Mouse (Mus musculus) v-Abl transformed pro-B cells (cell line): ENCODE measurements around the gene Plcd3.

ENCODE experiments used
- in situ Hi-C, 2 experiments: fragments of 400-800 bp; cut with MboI; formaldehyde crosslinking; loops; one replicate each; pipeline ENCODE4 v1.15.1; 2025; ENCODE audit not compliant: unreplicated experiment in 2 of 2

The Plcd3 gene

DNA sequence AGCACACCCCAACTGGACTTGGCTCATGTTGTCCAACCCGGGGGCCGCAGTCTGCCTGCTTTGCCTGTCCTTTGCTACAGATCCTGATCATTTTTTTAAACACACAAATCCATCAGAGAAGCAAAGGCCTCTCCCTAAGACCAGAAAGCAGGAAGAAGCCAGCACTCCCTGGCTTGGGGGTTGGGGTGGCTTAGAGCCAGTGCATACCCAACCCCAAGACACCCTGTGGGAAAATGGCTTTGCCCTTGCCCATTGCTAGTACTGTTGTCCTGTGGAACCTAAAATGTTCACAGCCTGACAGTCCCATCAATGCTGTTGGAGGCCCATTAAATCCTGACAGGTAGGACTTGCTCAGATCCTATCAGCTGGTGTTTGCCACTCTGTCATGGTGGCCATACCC, 31.7 kb downstream of the Plcd3 start:
- in situ Hi-C loops, result loop anchor here in 1 of 2 experiments (25.0 kb wide), 1 partner anchor 593 kb away; no protein-coding TSS in a partner anchor

DNA sequence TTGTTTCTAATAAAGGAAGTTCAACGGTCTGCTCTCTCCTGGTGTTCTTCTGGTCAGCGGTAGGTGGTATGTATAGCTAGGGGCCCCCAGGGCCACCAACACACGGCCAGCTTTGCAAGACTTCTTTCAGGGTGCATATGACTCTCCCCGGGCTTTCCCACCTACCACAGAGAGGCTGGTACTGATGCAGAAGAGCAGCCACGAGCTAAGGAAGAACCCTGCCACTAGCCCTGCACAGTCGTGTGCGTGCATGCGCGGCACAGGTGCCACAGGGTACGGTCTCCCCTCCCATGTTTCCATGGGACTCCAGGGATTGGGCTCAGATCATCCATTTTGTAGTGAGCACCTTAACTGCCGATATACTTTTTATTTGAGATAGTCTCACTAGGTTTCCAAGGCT, 32.6 kb downstream of the Plcd3 start:
- in situ Hi-C loops, result loop anchor here in 1 of 2 experiments (25.0 kb wide), 1 partner anchor 593 kb away; no protein-coding TSS in a partner anchor

DNA sequence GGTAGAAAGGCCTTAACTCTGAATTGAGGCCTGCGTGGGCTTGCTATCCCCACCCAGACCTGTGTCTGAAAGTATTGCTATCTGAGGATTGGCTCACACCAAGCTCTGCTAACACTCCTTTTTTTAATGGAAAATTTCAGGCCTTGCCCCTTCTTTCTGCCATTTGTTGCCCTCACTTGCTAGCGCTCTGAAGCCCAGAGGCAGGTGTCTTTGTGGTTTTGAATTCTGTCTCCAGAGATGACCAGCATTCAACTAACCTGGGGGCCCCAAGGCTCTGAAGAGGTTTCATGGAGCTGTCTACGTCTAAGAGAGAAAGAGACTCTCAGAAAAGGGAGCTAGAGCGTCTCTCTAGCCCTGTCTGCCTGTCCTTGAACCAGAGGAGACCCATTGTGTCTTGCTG, 33.2 kb downstream of the Plcd3 start:
- in situ Hi-C loops, result loop anchor here in 1 of 2 experiments (25.0 kb wide), 1 partner anchor 594 kb away; no protein-coding TSS in a partner anchor

DNA sequence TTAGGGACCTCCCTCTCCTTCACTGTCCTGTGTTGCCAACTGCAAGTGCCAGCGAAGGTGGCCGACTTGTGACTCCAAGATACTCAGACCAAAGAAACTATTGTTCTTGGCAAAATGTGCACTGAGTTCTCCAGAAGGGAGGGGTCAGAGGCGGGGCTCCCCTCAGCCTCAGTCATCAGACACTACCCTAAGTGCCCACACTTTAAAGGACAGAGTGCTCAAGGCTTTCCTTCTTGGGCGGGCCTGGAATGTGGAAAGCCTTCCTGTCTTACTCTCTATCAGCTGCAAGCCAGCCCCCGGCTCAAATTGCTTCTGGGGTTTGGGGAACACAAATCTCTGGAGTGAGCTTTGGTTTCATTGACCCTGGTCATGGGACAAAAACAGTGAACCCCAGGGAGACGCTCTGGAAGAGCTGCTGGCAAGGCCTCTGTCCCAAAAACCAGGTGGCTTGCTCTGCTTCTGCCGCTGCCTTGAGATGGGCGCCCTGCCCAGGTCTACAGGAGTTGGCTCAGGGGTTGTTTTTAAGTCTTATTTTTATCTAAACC, 33.9 kb downstream of the Plcd3 start:
- in situ Hi-C loops, result loop anchor here in 1 of 2 experiments (25.0 kb wide), 1 partner anchor 595 kb away; no protein-coding TSS in a partner anchor

DNA sequence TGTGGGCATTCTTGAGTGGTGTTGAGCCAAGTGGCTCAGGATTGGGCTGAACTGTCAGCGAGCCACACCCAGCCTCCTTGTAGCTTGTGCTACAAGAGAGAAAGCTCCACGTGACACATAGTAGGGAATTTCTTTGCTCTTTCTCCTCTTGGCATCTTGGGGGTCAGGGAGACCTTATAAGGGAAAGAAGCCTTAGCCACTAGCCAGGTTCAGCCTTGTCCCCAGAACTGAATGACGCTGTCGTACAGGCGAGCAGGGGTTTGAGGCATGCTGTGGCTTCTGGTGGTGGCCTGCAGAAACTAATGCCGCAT, 34.5 kb downstream of the Plcd3 start:
- in situ Hi-C loops, result loop anchor here in 1 of 2 experiments (25.0 kb wide), 1 partner anchor 595 kb away; no protein-coding TSS in a partner anchor

DNA sequence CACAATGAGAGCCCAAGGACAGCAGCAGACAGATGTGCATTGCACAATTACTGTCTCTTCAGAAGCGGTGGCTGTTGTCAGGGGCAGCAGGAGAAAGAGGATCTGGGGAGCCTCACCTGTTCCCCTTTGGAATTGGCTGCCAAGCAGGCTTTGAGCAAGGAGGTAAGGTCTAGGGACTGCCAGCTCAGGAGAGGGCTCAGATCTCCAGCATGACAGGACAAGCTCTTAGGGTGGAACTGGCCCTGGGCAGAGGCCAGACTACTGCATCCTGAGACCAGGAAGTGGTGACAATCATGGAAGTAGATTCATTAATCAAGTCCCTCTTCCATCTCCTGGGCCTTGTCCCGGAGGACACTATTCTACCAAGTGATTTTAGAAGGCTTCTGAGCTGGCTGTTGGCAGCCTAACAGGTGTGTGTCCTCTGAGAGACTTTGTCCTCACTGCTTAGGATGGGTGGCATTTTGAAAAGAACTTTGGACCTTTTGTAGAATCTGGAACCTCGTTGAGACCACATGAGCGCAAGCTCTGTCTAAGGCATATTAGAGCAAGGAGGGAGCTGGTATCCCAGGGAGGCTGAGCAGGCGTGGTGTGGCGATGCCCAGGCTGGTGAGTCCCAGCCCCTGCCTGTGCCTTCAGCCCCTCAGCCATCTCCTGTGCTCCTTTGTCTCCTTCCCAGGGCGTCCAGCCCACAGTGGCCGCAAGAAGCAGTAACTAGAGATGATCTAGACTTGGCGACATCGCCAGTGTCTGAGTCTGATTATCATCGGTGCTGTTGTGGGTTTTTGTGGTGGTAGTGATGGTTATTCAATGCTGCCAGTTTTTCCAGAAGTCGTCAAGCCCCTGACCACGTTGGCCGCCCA, 35.0 kb downstream of the Plcd3 start:
- in situ Hi-C loops, result loop anchor here in 1 of 2 experiments (25.0 kb wide), 1 partner anchor 596 kb away; no protein-coding TSS in a partner anchor

DNA sequence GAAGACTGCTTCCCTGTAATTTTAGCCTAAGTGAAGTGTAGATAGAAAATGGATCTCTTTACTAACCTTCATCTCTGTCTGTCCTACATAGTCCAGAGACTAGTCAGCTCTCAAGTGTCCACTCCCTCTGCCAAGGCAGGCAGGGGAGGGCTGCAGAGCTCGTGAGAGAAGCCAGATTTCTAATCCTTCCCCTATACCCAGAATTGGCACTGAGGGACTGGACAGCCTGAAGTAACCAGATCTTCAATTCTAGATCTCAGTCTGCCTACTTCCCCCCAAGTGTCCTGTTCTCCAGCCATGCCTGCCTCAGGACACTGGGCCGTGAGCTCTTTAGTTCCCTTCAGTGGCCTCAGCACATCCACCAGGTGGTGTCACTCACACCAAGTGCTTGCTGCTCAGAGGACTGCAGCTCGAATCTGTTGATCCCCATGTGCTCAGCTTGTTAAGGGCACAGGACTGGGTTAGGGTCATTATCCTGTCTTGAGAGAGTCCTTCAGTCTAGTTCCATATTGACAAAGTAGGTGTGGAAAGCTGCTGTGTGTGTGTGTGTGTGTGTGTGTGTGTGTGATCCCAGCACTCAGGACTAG, 42.9 kb downstream of the Plcd3 start:
- in situ Hi-C loops, result loop anchor here in 1 of 2 experiments (5.0 to 25.0 kb wide), 2 partner anchors 166 to 604 kb away; no protein-coding TSS in a partner anchor

GRCm38 (mm10) chr11:103056636-103057035, 44.8 kb downstream of the Plcd3 start:
- in situ Hi-C loops, result loop anchor here in 1 of 2 experiments (5.0 to 25.0 kb wide), 2 partner anchors 164 to 606 kb away; no protein-coding TSS in a partner anchor

DNA sequence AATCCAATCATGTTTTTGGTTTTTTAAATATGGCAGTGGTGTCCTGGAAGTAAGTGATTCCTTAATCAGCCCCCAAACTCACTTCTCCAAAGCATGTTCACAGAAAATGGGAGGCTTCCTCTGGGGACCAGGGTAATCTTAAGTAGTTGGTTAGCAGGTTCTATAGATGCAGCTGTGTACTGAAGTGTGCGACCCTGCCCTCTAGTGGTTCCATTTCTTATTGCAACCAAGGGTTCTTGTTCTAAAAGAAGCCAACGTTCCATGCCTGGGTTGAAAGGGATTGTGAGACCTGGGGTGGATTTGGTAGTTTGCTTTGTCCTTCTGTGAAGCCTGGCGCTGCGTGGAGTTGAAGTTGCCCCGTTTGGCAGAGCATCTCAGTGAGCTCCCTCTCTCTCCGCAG, 46.7 kb downstream of the Plcd3 start:
- in situ Hi-C loops, result loop anchor here in 1 of 2 experiments (5.0 to 25.0 kb wide), 2 partner anchors 162 to 608 kb away; no protein-coding TSS in a partner anchor

GRCm38 (mm10) chr11:103053191-103054076, 48.0 kb downstream of the Plcd3 start:
- in situ Hi-C loops, result loop anchor here in 1 of 2 experiments (25.0 kb wide), 1 partner anchor 609 kb away; no protein-coding TSS in a partner anchor

GRCm38 (mm10) chr11:103052078-103052477, 49.4 kb downstream of the Plcd3 start:
- in situ Hi-C loops, result loop anchor here in 1 of 2 experiments (25.0 kb wide), 1 partner anchor 610 kb away; no protein-coding TSS in a partner anchor

GRCm38 (mm10) chr11:103051249-103051691, 50.2 kb downstream of the Plcd3 start:
- in situ Hi-C loops, result loop anchor here in 1 of 2 experiments (25.0 kb wide), 1 partner anchor 611 kb away; no protein-coding TSS in a partner anchor

GRCm38 (mm10) chr11:103050153-103050552, 51.3 kb downstream of the Plcd3 start:
- in situ Hi-C loops, result loop anchor here in 1 of 2 experiments (25.0 kb wide), 1 partner anchor 612 kb away; no protein-coding TSS in a partner anchor

- in situ Hi-C loops, result loop anchor here in 1 of 2 experiments (25.0 kb wide), 1 partner anchor 613 kb away; no protein-coding TSS in a partner anchor
These were observed 51.8 kb downstream of the Plcd3 start for GRCm38 (mm10) chr11:103049611-103050010.

- in situ Hi-C loops, result no loop called here
These were observed 55.2 kb downstream of the Plcd3 start for GRCm38 (mm10) chr11:103046286-103046685.

DNA sequence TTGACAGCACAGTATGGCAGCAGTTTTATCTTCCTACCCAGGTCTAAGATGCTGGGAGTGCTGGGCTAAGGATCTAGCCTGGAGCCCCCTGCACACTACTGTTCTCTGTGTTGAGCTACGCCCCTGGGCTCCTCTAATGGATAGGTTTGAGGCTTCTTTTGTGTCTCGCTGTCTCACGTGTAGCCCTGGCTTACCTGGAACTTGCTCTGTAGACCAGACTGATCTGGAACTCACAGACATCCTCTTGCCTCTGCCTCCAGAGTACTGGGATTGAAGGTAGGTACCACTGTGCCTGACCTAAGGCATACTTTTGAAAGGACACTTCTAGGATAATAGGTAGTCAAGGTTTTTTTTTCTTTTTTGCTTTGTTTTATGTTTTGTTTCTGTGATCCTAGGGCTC, 57.5 kb downstream of the Plcd3 start:
- in situ Hi-C loops, result no loop called here

DNA sequence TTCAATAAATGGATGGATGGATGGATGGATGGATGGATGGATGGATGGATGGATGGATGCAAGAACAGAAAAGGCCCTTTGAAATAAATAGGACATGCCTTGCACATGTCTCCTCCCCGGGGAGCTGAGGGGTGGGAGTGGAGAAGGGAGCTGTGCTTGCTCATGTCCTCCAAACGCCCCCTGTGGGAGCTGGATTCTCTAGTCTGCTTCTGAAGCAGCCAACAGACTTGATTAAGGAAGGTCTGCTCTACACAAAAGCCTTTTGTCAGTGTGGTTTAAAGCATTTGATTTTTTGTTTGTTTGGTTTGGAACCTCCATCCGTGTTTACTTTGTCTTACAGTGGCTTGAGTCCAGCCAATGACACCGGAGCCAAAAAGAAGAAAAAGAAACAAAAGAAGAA, 58.6 kb downstream of the Plcd3 start:
- in situ Hi-C loops, result no loop called here

GRCm38 (mm10) chr11:103038037-103038436, 63.4 kb downstream of the Plcd3 start:
- in situ Hi-C loops, result no loop called here

- in situ Hi-C loops, result no loop called here
These were observed 64.5 kb downstream of the Plcd3 start for GRCm38 (mm10) chr11:103036881-103037465.
